Mouse (Mus musculus) spleen, adult 2 months (tissue): ENCODE measurements around the gene Pigyl. TPM values are rescaled to one million over a fixed set of nuclear protein-coding genes. Genes with fewer than 3 reads are reported as not detected.

ENCODE experiments used
- DNase-seq, 2 experiments: peaks; one replicate each; pipeline versions ENCODE4 v3.0.0 to v3.0.0-alpha.2; 2012 to 2021; ENCODE audit warnings: low spot score in 2 of 2, low read depth in 1 of 2
- H3K27ac ChIP-seq: fragments of 200-500 bp; 2 replicates; pipeline ENCODE4 v1.5.1; 2012; ENCODE audit warnings: low read length, inconsistent platforms; ENCODE audit not compliant: insufficient read depth
- H3K27me3 ChIP-seq: fragments of 200-500 bp; 2 replicates; pipeline ENCODE4 v1.6.1; 2012; ENCODE audit warnings: mild to moderate bottlenecking, moderate library complexity, low read length, inconsistent platforms; ENCODE audit not compliant: control insufficient read depth, insufficient read depth
- H3K36me3 ChIP-seq: fragments of 200-500 bp; 2 replicates; pipeline ENCODE4 v1.6.1; 2012; ENCODE audit warnings: mild to moderate bottlenecking, low read length, inconsistent platforms; ENCODE audit not compliant: control insufficient read depth, insufficient read depth
- H3K4me1 ChIP-seq: fragments of 200-500 bp; 2 replicates; pipeline ENCODE4 v1.6.1; 2011; ENCODE audit warnings: inconsistent platforms; ENCODE audit not compliant: control insufficient read depth, insufficient read depth, insufficient read length
- H3K4me3 ChIP-seq: fragments of 200-500 bp; 2 replicates; pipeline ENCODE4 v1.5.1; 2011; ENCODE audit warnings: mild to moderate bottlenecking, inconsistent platforms; ENCODE audit not compliant: insufficient read depth, insufficient read length; ENCODE audit errors: extremely low read depth
- CTCF ChIP-seq: fragments of 200-500 bp; IDR thresholded peaks from 2 replicates; pipeline ENCODE4 v1.5.1; 2011; ENCODE audit warnings: mild to moderate bottlenecking, inconsistent platforms; ENCODE audit not compliant: insufficient read depth, insufficient read length, insufficient replicate concordance; ENCODE audit errors: extremely low read depth
- POLR2A ChIP-seq: fragments of 200-500 bp; IDR thresholded peaks from 2 replicates; pipeline ENCODE4 v1.6.1; 2011; ENCODE audit warnings: low read depth, low read length, inconsistent platforms
- WGBS: fragments of 180-500 bp; shearing (Covaris S2); methylation state at CpG from one replicate; pipeline ENCODE4 v1.1.7; 2018; 5-methylcytosine and 5-hydroxymethylcytosine counted together
- polyA plus RNA-seq: library from polyadenylated mRNA; depleted of rRNA; stranded (reverse); fragments of >200 nt; gene quantifications from 2 replicates; pipeline ENCODE4 v1.2.3, GENCODE M21; 2012; rRNA removed

Pigyl gene
- polyA plus RNA-seq, result 23.6 and 38.6 TPM in 2 replicates

DNA sequence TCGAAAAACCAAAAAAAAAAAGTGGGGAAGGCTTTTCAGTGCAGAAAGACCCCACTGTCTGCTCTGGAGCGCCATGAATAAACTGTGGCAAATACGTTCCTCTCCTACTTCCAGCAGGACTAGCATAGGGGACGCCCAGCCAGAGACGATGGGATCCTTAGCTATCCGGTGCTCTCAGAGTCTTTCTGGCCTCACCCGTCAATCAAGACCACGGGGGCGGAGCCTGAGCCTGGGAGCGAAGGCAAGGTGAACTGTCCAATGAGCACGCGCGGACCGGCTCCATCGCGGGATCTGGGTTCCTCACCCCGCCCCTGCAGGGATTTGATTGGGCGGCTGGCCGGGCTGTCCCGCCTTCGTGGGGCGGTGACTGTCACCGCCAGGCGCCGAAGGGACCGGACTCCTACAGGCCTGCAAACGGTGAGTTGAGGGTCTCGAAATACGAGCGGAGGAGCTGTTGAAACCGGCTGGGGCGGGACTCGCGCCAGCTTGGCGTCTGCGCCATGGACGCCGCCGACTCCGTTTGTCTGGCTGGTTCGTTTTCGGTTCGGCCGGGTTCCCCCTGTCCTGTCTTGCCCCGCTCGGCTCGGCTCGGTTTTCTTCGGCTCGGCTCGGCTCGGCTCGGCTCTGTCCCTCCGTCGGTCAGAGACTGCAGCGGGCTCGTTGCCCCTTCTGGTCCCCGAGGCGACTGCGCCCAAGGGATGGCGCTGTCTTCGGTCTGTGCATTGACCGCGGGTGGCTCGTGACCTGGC is at the start of gene Pigyl:
Gene Pigyl (plus strand): TSS at position 350 of the 749 bp plus-strand sequence.
- H3K27ac ChIP-seq, result peak within 1 kb of the TSS; percentile 89
- H3K4me3 ChIP-seq, result peak within 1 kb of the TSS; percentile 98
- peak; percentile 96 to 99 for DNase-seq
- H3K4me1 ChIP-seq, result no peaks in the 10 kb centered on the region
- H3K36me3 ChIP-seq, result no peaks in the 10 kb centered on the region
- no peaks in the 10 kb centered on the region for H3K27me3 ChIP-seq
- WGBS, result under 1% methylated on average over 58 of the region's 65 CpGs
- TF ChIP-seq POLR2A, result peak; percentile 58
- peak; percentile 2; the same call in 1 of the 2 replicates for TF ChIP-seq CTCF

DNA sequence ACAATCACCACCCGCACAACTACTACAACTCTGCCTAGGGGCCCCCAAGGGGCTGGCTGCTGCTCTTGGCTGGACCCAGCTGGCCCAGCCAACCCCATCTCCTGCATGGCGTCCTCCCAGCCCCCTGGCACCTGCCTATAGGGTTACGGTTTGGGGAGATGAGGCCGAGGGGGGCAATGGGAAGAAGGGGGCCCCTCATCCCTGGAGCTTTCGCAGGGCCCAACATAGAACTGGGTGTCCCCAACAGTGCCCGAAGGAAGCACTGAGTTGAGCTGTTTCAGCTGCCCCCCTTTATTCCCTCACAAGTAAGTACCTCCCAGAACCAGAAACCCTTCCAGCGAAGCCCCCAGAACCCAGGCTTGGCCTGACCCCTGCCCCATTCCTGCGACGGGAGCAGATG is 48.5 kb upstream of the Pigyl start:
- TF ChIP-seq POLR2A, result no peak
- TF ChIP-seq CTCF, result no peak
- Histone ChIP-seq H3K4me1 (no peaks in the 10 kb centered on the region), H3K27ac (no peak overlapping the region), H3K27me3 (no peaks in the 10 kb centered on the region), H3K36me3 (peaks cover 12% of the 10 kb centered on the region), H3K4me3 (no peak overlapping the region)
- no peak for DNase-seq
- WGBS, result 58% methylated on average over 9 of the region's 9 CpGs

DNA sequence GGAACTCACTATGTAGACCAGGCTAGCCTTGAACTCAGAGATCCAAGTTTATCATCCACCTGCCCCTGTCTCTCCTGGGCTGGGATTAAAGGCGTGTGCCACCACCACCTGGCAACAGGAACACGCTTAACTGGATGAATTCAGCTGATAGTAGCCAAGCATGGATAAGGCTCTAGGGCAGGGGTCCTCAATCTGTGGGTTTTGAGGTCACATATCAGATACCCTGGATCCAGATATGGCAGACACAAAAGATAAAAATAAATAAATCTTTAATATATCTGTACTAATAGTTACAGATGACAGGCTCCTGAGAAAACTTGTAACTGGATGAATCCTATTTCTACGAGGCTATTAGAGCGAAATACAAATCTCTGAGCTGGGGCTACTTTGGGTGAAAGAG is 41.0 kb upstream of the Pigyl start:
- WGBS, result 86% methylated on average over 4 of the region's 4 CpGs
- Histone ChIP-seq H3K27me3 (no peaks in the 10 kb centered on the region), H3K4me1 (peaks cover 18% of the 10 kb centered on the region; the same call in 1 of the 2 replicates), H3K27ac (no peak overlapping the region), H3K4me3 (no peak overlapping the region), H3K36me3 (peaks cover 14% of the 10 kb centered on the region)
- no peak for DNase-seq
- TF ChIP-seq POLR2A, result no peak
- TF ChIP-seq CTCF, result no peak

DNA sequence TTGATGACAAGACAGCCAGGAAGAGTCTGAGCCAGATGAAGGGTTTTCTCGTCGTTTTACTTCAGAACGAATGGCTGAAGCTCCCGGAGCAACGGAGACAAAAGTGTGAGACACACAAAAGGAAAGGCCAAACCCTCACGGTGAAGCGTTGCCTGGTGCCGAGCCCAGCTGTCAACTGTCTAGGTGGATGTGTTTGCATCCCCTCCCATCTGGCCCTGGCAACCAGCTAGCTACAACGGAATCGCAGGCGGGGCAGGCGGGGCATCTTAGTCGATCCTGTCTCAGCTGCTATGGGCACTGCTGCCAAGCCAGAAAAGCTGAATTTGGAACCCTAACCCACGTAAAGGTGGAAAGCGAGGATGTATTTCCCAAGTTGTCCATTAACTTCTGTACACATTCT is 40.6 kb upstream of the Pigyl start:
- Histone ChIP-seq H3K27ac (no peak overlapping the region), H3K4me3 (peak overlapping the region; percentile 77; the same call in 1 of the 2 replicates), H3K36me3 (peaks cover 14% of the 10 kb centered on the region), H3K4me1 (peaks cover 23% of the 10 kb centered on the region; the same call in 1 of the 2 replicates), H3K27me3 (no peaks in the 10 kb centered on the region)
- WGBS, result 25% methylated on average over 15 of the region's 15 CpGs
- TF ChIP-seq CTCF, result no peak
- TF ChIP-seq POLR2A, result no peak
- DNase-seq, result no peak

DNA sequence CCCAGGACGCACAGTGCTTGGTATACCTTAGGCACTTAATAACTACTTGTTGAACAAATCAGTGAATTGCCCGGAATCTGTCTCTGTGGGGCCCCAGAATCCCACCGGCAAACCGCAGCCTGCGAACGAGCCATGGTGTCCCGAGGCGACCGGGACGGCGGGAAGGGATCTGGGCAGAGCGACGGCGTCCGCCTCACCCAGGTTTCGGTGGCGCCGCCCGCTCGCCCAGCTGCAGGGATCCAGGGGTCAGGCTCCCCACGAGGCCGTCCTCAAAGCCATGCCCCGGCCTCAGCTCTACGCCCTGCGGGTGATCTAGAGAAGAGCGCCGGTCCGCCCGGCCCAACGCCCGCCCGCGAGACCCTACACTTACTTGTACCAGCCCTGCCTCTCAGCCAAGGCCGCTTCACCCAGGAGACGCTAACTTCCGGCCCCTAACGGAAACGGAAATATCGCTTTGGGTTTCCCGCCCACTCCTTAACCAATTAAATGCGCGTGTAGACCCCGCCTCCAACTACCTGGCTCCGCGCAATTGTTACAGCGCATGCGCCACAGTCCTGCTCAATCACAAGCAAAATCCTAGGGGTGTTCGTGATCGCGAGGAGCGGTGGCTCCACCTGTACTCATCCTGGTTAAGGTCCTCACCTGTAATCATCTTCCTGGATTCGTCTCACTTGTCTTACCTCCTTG is 39.8 kb upstream of the Pigyl start, which contains the start of gene Elof1:
Gene Elof1 (minus strand): TSS at position 433 of the 687 bp plus-strand sequence.
- Histone ChIP-seq H3K27ac (peak within 1 kb of the TSS; percentile 31), H3K4me3 (peak within 1 kb of the TSS; percentile 77), H3K27me3 (no peaks in the 10 kb centered on the region), H3K36me3 (peaks cover 14% of the 10 kb centered on the region), H3K4me1 (peaks cover 28% of the 10 kb centered on the region; the same call in 1 of the 2 replicates)
- peak; percentile 93 for DNase-seq
- TF ChIP-seq CTCF, result no peak
- TF ChIP-seq POLR2A, result peak; percentile 35; the same call in 1 of the 2 replicates
- under 1% methylated on average over 52 of the region's 52 CpGs for WGBS

DNA sequence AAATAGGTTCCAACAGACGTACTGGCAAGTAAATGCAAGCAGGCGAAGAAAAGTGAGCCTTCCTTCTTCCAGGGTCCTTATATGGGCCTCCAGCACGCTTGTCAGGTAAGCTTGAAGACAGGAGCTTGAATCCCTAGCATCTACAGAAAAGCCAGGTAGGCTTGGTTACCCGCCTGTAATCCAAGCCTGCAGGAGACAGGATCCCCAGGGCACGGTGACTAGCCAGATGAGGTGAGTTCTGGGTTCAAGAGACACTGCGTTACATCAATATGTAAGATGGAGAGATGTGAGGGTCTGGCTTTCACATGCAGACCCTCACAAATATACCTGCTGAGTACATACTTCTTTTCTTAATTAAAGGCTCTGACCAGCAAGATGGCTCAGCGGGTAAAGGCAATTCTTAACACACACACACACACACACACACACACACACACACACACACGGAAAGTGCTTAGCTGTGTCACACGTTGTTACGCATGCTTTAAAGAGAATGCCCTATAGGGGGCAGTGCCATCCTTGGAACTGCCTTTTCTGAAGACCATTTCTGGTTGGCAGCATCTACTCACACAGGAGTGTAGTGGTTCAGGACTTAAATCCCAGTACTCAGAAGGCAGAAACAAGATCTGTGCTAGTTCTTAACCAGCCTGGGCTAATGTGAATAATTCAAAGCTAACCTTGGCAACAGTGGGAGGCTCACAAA is 38.7 kb upstream of the Pigyl start:
- no peak for TF ChIP-seq POLR2A
- peak; percentile 63; the same call in 1 of the 2 replicates for TF ChIP-seq CTCF
- H3K27ac ChIP-seq, result peak overlapping the region; percentile 9; the same call in 1 of the 2 replicates
- no peak overlapping the region for H3K4me3 ChIP-seq
- H3K27me3 ChIP-seq, result no peaks in the 10 kb centered on the region
- H3K36me3 ChIP-seq, result peaks cover 8% of the 10 kb centered on the region; the same call in 1 of the 2 replicates
- WGBS, result 38% methylated on average over 10 of the region's 10 CpGs
- peaks cover 36% of the 10 kb centered on the region; the same call in 1 of the 2 replicates for H3K4me1 ChIP-seq
- peak; percentile 71 to 88 for DNase-seq
